Mouse (Mus musculus) forebrain, postnatal 0 days (tissue): ENCODE results near the gene Bdh2. TPM values are rescaled to one million over a fixed set of nuclear protein-coding genes. Genes with fewer than 3 reads are reported as not detected.

Experiments
- ATAC-seq: fragments of 200-750 bp; cut with Nextera tagmentation; 2 replicates; pipeline ENCODE4 v1.8.0; 2017; ENCODE audit warnings: mild to moderate bottlenecking, moderate library complexity
- DNase-seq: peaks from one replicate; pipeline ENCODE4 v3.0.0-alpha.2; 2015
- H3K27ac ChIP-seq: fragments of 300-500 bp; sonication (generic); 2 replicates; pipeline ENCODE4 v1.5.1; 2014; ENCODE audit warnings: low read depth, mild to moderate bottlenecking, antibody characterized with exemption, low read length, moderate library complexity, mixed read lengths
- H3K27me3 ChIP-seq: fragments of 300-500 bp; sonication (generic); 2 replicates; pipeline ENCODE4 v1.6.1; 2014; ENCODE audit warnings: mild to moderate bottlenecking, low read length, mixed read lengths; ENCODE audit not compliant: insufficient read depth
- H3K36me3 ChIP-seq: fragments of 300-500 bp; sonication (generic); 2 replicates; pipeline ENCODE4 v1.6.1; 2014; ENCODE audit warnings: mild to moderate bottlenecking, moderate library complexity; ENCODE audit not compliant: insufficient read depth
- H3K4me1 ChIP-seq: fragments of 300-500 bp; sonication (generic); 2 replicates; pipeline ENCODE4 v1.6.1; 2014; ENCODE audit warnings: antibody characterized with exemption; ENCODE audit not compliant: insufficient read depth
- H3K4me2 ChIP-seq: fragments of 300-500 bp; sonication (generic); 2 replicates; pipeline ENCODE4 v1.6.1; 2014; ENCODE audit warnings: low read depth, mild to moderate bottlenecking, moderate library complexity
- H3K4me3 ChIP-seq: fragments of 300-500 bp; sonication (generic); 2 replicates; pipeline ENCODE4 v1.5.1; 2014; ENCODE audit warnings: low read depth, low read length, mixed read lengths
- H3K9ac ChIP-seq: fragments of 300-500 bp; sonication (generic); 2 replicates; pipeline ENCODE4 v1.6.1; 2014; ENCODE audit warnings: mild to moderate bottlenecking
- H3K9me3 ChIP-seq: fragments of 300-500 bp; sonication (generic); 2 replicates; pipeline ENCODE4 v1.6.1; 2016; ENCODE audit warnings: low read length
- CTCF ChIP-seq: sonication (generic); IDR thresholded peaks from 2 replicates; pipeline ENCODE4 v1.5.1; 2016; ENCODE audit warnings: antibody characterized with exemption, control low read depth, low read depth
- WGBS: fragments of 180-500 bp; shearing (Covaris S2); extraction: QIAGEN DNeasy Blood & Tissue Kit; methylation state at CpG from one replicate; pipeline ENCODE4 v1.1.7; 2014; 5-methylcytosine and 5-hydroxymethylcytosine counted together
- polyA plus RNA-seq: library from polyadenylated mRNA; unstranded; fragments of >200 nt; fragmentation: Nextera tagmentation; extraction: Ambion mirVana; gene quantifications from 2 replicates; pipeline ENCODE4 v1.2.1, GENCODE M21; 2015
- total RNA-seq: library from RNA; depleted of rRNA; stranded (reverse); fragments of >200 nt; gene quantifications from 2 replicates; pipeline ENCODE4 v1.2.3, GENCODE M21; 2014

The Bdh2 gene
- total and polyA plus RNA-seq, 2 experiments from 2014 or later: 3.1 to 5.1 TPM

DNA sequence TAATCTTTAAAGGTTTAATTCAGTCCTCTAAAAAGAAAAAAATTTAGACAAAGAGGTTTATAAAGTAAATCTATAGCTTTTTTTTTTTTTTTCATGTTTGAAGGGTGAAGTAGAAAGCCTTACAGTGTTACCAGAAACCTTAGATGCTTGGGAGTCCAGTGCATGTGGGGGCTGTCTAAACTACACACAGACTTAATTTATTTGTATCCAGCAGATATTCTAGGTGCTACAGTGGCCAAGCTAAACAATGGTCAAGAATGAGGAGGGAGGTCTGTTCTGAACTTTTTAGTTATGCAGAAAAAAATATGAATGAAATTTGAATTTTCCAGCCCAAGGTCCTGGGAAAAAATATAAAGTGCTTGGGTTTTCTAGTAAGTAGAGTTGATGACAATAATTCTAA, 26.2 kb upstream of the Bdh2 start:
- DNase-seq (no peak), ATAC-seq (no peak)
- Histone ChIP-seq H3K36me3 (no peaks in the 10 kb centered on the region), H3K4me1 (no peaks in the 10 kb centered on the region), H3K9me3 (no peaks in the 10 kb centered on the region), H3K27ac (no peak overlapping the region), H3K9ac (no peak overlapping the region), H3K27me3 (no peaks in the 10 kb centered on the region), H3K4me3 (no peak overlapping the region), H3K4me2 (no peak overlapping the region)
- no peak for TF ChIP-seq CTCF

DNA sequence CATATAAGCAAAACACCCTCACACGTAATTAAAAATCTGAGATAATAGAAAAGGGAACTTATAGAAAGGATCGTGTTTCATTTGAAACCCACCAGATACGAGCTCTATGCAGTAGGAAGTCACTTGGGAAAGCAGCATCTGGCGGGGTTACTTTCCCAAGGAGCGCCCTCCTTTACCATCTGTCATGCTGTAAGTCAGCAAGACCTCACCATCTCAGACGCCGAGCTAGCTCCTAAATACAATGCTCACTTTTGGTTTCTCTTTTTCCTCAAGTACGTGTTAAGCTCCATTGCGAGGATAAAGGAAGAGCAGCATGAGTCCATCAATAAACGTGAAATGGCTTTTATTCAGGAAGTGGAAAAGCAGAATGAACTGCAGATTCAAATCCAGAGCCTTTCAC, 22.1 kb upstream of the Bdh2 start:
- H3K27ac ChIP-seq: no peak overlapping the region
- WGBS: 77% methylated on average over 10 of the region's 10 CpGs
- no peak for TF ChIP-seq CTCF
- 0 out of 2 replicates have a peak, but pooled peaks cover 3% of the 10 kb centered on the region for H3K36me3 ChIP-seq
- H3K4me3 ChIP-seq: no peak overlapping the region
- H3K9ac ChIP-seq: no peak overlapping the region
- no peaks in the 10 kb centered on the region for H3K4me1 ChIP-seq
- no peak for ATAC-seq
- no peaks in the 10 kb centered on the region for H3K9me3 ChIP-seq
- H3K4me2 ChIP-seq: no peak overlapping the region
- DNase-seq: no peak
- no peaks in the 10 kb centered on the region for H3K27me3 ChIP-seq

DNA sequence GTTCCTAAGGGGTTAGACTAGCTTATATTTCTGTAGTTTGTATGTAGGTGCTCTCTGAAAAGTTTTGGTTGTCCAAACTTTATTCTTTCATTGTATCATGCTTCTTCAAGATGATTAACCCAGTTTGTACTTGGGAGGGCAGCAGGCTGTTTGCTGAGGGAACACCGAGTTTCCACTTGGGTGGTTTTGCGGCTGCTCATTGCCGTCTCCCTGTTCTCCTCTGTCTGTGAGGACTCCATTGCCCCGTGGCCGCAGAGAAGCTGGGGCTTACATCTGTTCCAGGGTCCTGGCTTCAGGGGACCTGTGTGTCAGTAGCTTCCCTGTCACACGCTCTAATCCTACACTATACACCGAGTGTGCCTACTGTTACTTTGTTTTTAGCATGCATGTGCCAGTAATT, 20.8 kb upstream of the Bdh2 start:
- ATAC-seq (no peak), DNase-seq (no peak)
- Histone ChIP-seq H3K9me3 (no peaks in the 10 kb centered on the region), H3K4me1 (no peaks in the 10 kb centered on the region), H3K36me3 (0 out of 2 replicates have a peak, but pooled peaks cover 3% of the 10 kb centered on the region), H3K27ac (no peak overlapping the region), H3K27me3 (no peaks in the 10 kb centered on the region), H3K4me3 (no peak overlapping the region), H3K9ac (no peak overlapping the region), H3K4me2 (no peak overlapping the region)
- 90% methylated on average over 7 of the region's 7 CpGs for WGBS
- no peak for TF ChIP-seq CTCF

DNA sequence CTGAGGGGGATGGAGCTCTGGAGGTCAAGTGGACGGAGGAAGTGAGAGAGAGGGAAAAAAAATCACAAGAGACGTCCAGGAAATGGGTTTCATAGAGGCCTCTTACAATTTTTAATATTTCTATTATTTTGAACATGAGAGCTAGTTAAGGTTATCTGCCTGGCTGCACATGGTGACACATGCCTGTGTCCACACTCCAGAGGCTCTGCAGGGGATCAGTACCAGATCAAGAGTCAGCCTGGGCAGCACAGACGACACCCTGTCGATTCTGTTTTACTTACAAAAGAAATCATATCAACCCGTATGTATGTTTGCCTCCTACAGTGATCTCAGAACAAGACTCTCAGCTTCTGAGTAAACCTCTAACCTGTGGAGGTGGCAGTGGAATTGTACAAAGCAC, 12.4 kb upstream of the Bdh2 start:
- DNase-seq (no peak), ATAC-seq (no peak)
- H3K36me3 ChIP-seq: no peaks in the 10 kb centered on the region
- H3K27me3 ChIP-seq: no peaks in the 10 kb centered on the region
- no peak for TF ChIP-seq CTCF
- no peak overlapping the region for H3K9ac ChIP-seq
- H3K4me1 ChIP-seq: no peaks in the 10 kb centered on the region
- H3K9me3 ChIP-seq: no peaks in the 10 kb centered on the region
- H3K27ac ChIP-seq: no peak overlapping the region
- WGBS: 90% methylated on average over 5 of the region's 5 CpGs
- no peak overlapping the region for H3K4me3 ChIP-seq
- H3K4me2 ChIP-seq: no peak overlapping the region

GRCm38 (mm10) chr3:135269391-135269990, 11.5 kb upstream of the Bdh2 start:
- H3K36me3 ChIP-seq: no peaks in the 10 kb centered on the region
- no peaks in the 10 kb centered on the region for H3K27me3 ChIP-seq
- H3K4me1 ChIP-seq: no peaks in the 10 kb centered on the region
- DNase-seq: no peak
- TF ChIP-seq CTCF: no peak
- H3K9me3 ChIP-seq: no peaks in the 10 kb centered on the region
- no peak overlapping the region for H3K4me2 ChIP-seq
- H3K27ac ChIP-seq: no peak overlapping the region
- WGBS: 93% methylated on average over 10 of the region's 10 CpGs
- no peak for ATAC-seq
- H3K4me3 ChIP-seq: no peak overlapping the region
- H3K9ac ChIP-seq: no peak overlapping the region

DNA sequence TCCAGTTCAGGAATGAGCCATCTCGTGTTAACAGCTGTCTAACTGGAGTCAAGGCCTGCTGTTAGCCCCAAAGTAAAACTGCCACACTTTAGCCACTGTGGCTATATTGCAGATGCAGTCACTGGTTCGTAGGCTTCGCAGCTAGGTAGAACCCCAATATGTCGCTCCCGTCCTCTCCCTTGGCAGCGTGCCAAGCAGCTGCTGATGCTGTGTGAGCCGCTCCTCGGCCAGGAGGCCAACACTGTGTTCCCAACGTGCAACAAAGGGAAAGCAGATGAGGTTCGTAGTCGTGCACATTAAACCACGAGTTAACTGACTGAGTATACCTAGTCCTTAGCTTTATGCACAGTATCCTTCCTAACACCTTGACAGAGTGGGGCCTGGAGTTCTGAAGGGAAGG, 8.4 kb upstream of the Bdh2 start:
- TF ChIP-seq CTCF: no peak
- no peaks in the 10 kb centered on the region for H3K36me3 ChIP-seq
- no peaks in the 10 kb centered on the region for H3K27me3 ChIP-seq
- no peak overlapping the region for H3K27ac ChIP-seq
- no peaks in the 10 kb centered on the region for H3K4me1 ChIP-seq
- H3K4me3 ChIP-seq: no peak overlapping the region
- no peaks in the 10 kb centered on the region for H3K9me3 ChIP-seq
- H3K9ac ChIP-seq: no peak overlapping the region
- no peak for ATAC-seq
- no peak overlapping the region for H3K4me2 ChIP-seq
- DNase-seq: no peak
- 61% methylated on average over 12 of the region's 12 CpGs for WGBS

GRCm38 (mm10) chr3:135273047-135273446, 8.0 kb upstream of the Bdh2 start:
- 87% methylated on average over 13 of the region's 13 CpGs for WGBS
- no peak for DNase-seq

More at GRCm38 (mm10) chr3:135273047-135273446, 8.0 kb upstream of the Bdh2 start:
- no peak for ATAC-seq
- Histone ChIP-seq H3K4me1 (no peaks in the 10 kb centered on the region), H3K27me3 (no peaks in the 10 kb centered on the region), H3K36me3 (no peaks in the 10 kb centered on the region), H3K4me3 (no peak overlapping the region), H3K9me3 (no peaks in the 10 kb centered on the region), H3K27ac (no peak overlapping the region), H3K4me2 (no peak overlapping the region), H3K9ac (no peak overlapping the region)
- no peak for TF ChIP-seq CTCF
